Mouse (Mus musculus) lung, postnatal 0 days (tissue): ENCODE results near the gene Zdhhc14. TPM values are rescaled to one million over a fixed set of nuclear protein-coding genes. Genes with fewer than 3 reads are reported as not detected.
A peak's percentile ranks its signal among the peaks of the same experiment; 100 is the strongest.

Experiments
- ATAC-seq: fragments of 200-750 bp; cut with Nextera tagmentation; 2 replicates; pipeline ENCODE4 v1.8.0; 2017; ENCODE audit warnings: moderate library complexity
- DNase-seq: peaks from one replicate; pipeline ENCODE4 v3.0.0-alpha.2; 2016; ENCODE audit warnings: low spot score
- H3K27ac ChIP-seq: fragments of 300-500 bp; sonication (generic); 2 replicates; pipeline ENCODE4 v1.5.1; 2014; ENCODE audit warnings: antibody characterized with exemption, mild to moderate bottlenecking, low read length, mixed read lengths
- H3K27me3 ChIP-seq: fragments of 300-500 bp; sonication (generic); replicated peaks from 2 replicates; pipeline ENCODE4 v1.6.1; 2014; ENCODE audit warnings: low read length, mixed read lengths; ENCODE audit not compliant: insufficient read depth
- H3K36me3 ChIP-seq: fragments of 300-500 bp; sonication (generic); 2 replicates; pipeline ENCODE4 v1.6.1; 2014; ENCODE audit warnings: low read length, mixed read lengths; ENCODE audit not compliant: insufficient read depth
- H3K4me1 ChIP-seq: fragments of 300-500 bp; sonication (generic); 2 replicates; pipeline ENCODE4 v1.6.1; 2014; ENCODE audit warnings: antibody characterized with exemption, low read depth, low read length, mixed read lengths; ENCODE audit not compliant: insufficient read depth
- H3K4me2 ChIP-seq: fragments of 300-500 bp; sonication (generic); replicated peaks from 2 replicates; pipeline ENCODE4 v1.6.1; 2014; ENCODE audit warnings: low read depth, mild to moderate bottlenecking, low read length, moderate library complexity, mixed read lengths
- H3K4me3 ChIP-seq: fragments of 300-500 bp; sonication (generic); 2 replicates; pipeline ENCODE4 v1.5.1; 2014; ENCODE audit warnings: low read depth, low read length
- H3K9ac ChIP-seq: fragments of 300-500 bp; sonication (generic); replicated peaks from 2 replicates; pipeline ENCODE4 v1.6.1; 2014; ENCODE audit warnings: low read depth, mild to moderate bottlenecking
- H3K9me3 ChIP-seq: fragments of 300-500 bp; sonication (generic); 2 replicates; pipeline ENCODE4 v1.6.1; 2016; ENCODE audit warnings: low read length, mixed read lengths
- CTCF ChIP-seq: IDR thresholded peaks from 2 replicates; pipeline ENCODE4 v1.5.1; 2016; ENCODE audit warnings: antibody characterized with exemption, mild to moderate bottlenecking
- EP300 ChIP-seq: IDR thresholded peaks from 2 replicates; pipeline ENCODE4 v1.6.1; 2016; ENCODE audit warnings: antibody characterized with exemption, mild to moderate bottlenecking, control low read depth
- WGBS: fragments of 180-500 bp; shearing (Covaris S2); extraction: QIAGEN DNeasy Blood & Tissue Kit; methylation state at CpG from one replicate; pipeline ENCODE4 v1.1.7; 2014; 5-methylcytosine and 5-hydroxymethylcytosine counted together
- polyA plus RNA-seq: library from polyadenylated mRNA; unstranded; fragments of >200 nt; fragmentation: Nextera tagmentation; extraction: Ambion mirVana; gene quantifications from 2 replicates; pipeline ENCODE4 v1.2.1, GENCODE M21; 2015

Zdhhc14 gene
- polyA plus RNA-seq, 1 experiment from 2014 or later: 4.2 TPM

DNA sequence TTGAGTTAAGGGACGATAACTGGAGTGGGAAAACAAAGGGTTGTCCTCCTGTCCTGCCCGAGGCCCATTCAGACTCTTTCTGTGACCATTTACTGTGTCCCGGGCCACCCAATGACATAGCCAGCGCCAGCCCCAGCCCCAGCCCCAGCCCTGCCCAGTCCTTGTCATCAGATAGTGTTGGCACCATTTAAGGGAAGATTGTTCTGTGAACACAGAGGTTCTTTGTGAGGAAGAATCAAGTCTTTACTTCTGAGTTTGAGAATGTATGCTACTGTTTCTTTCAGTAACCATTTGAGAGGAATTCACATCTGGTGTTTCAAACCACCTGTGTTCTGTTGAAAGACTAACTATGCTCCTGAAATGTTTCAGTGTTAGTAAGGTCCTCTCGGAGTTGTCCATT, 219.5 kb downstream of the Zdhhc14 start:
- DNase-seq: no peak
- WGBS: 49% methylated on average over 5 of the region's 5 CpGs
- no peak for TF ChIP-seq EP300
- no peak for TF ChIP-seq CTCF
- Histone ChIP-seq H3K27me3 (no peaks in the 10 kb centered on the region), H3K9me3 (no peaks in the 10 kb centered on the region), H3K4me3 (no peak overlapping the region), H3K4me1 (no peaks in the 10 kb centered on the region), H3K9ac (no peak overlapping the region), H3K36me3 (no peaks in the 10 kb centered on the region), H3K27ac (no peak overlapping the region), H3K4me2 (no peak overlapping the region)
- ATAC-seq: no peak

- no peak overlapping the region for H3K4me2 ChIP-seq
These were observed 220.8 kb downstream of the Zdhhc14 start for GRCm38 (mm10) chr17:5713141-5713540.

DNA sequence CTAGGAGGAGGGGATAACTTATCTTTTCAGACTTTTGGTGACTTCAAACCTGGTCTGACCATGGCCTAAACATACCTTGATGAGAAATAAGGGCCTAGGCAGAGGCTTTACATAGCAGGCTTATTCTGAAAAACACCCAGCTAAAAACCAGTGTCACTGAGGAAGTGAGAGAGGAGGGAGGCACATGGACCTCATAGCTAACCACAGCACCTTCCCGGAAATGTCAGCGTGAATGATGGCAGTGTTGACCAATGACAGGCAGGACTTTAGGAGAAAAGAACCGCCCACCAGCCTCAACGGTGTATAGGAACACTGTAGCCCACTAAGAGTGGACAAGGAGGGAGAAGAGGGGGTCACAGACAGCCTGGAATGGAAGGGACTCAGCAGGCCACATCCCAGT, 224.6 kb downstream of the Zdhhc14 start:
- no peak overlapping the region for H3K4me2 ChIP-seq
- DNase-seq: no peak
- H3K4me1 ChIP-seq: no peaks in the 10 kb centered on the region
- H3K9me3 ChIP-seq: no peaks in the 10 kb centered on the region
- 76% methylated on average over 4 of the region's 4 CpGs for WGBS
- no peak overlapping the region for H3K27ac ChIP-seq
- H3K27me3 ChIP-seq: no peaks in the 10 kb centered on the region
- H3K4me3 ChIP-seq: no peak overlapping the region
- TF ChIP-seq CTCF (no peak), EP300 (no peak)
- H3K9ac ChIP-seq: no peak overlapping the region
- H3K36me3 ChIP-seq: no peaks in the 10 kb centered on the region
- ATAC-seq: no peak

More at GRCm38 (mm10) chr17:5713141-5713540, 220.8 kb downstream of the Zdhhc14 start:
- DNase-seq (no peak), ATAC-seq (no peak)
- H3K4me3 ChIP-seq: no peak overlapping the region
- no peak overlapping the region for H3K9ac ChIP-seq
- no peaks in the 10 kb centered on the region for H3K36me3 ChIP-seq
- 43% methylated on average over 3 of the region's 3 CpGs for WGBS
- no peaks in the 10 kb centered on the region for H3K4me1 ChIP-seq
- H3K27ac ChIP-seq: no peak overlapping the region
- no peak for TF ChIP-seq CTCF
- no peak for TF ChIP-seq EP300
- no peaks in the 10 kb centered on the region for H3K9me3 ChIP-seq
- H3K27me3 ChIP-seq: no peaks in the 10 kb centered on the region

DNA sequence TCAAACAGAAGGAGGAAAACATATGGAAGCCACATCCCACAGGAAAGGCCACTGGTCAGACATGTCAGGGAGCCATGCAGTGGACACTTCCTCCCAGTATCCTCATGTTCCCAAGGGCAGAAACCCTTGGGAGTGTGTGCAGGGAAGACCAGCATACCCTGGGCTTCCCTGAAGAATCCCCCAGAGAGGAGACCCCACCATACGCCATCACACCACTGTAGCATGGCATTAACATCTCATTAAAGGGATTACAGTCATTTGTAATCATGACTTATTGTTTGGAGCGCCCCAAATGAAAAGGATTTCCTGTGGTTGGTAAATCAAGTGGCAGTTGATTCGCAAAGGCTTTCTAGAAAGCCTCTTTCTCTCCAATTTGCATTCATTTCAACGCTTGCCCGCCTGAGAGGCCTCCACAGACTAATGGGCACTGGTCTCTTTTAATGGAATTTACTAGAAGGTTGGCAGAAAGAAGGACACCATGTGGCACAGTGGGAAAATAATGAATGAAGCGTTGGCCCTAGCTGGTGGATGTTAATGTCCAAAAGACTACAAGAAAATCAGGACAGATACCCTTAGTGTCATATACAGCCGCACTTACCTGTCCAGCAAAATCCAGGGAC, 226.5 kb downstream of the Zdhhc14 start:
- 74% methylated on average over 7 of the region's 7 CpGs for WGBS
- ATAC-seq: no peak
- no peaks in the 10 kb centered on the region for H3K4me1 ChIP-seq
- TF ChIP-seq CTCF (no peak), EP300 (no peak)
- no peak overlapping the region for H3K9ac ChIP-seq
- no peak overlapping the region for H3K27ac ChIP-seq
- no peaks in the 10 kb centered on the region for H3K9me3 ChIP-seq
- H3K4me3 ChIP-seq: no peak overlapping the region
- no peaks in the 10 kb centered on the region for H3K27me3 ChIP-seq
- H3K4me2 ChIP-seq: no peak overlapping the region
- DNase-seq: no peak
- H3K36me3 ChIP-seq: no peaks in the 10 kb centered on the region

- 91% methylated on average over 2 of the region's 2 CpGs for WGBS
- DNase-seq: no peak
- no peak for ATAC-seq
- Histone ChIP-seq H3K9me3 (no peaks in the 10 kb centered on the region), H3K36me3 (no peaks in the 10 kb centered on the region), H3K27ac (no peak overlapping the region), H3K4me3 (no peak overlapping the region), H3K27me3 (no peaks in the 10 kb centered on the region), H3K9ac (no peak overlapping the region), H3K4me2 (no peak overlapping the region), H3K4me1 (no peaks in the 10 kb centered on the region)
- TF ChIP-seq CTCF: peak; percentile 49
- no peak for TF ChIP-seq EP300
These were observed 230.4 kb downstream of the Zdhhc14 start for GRCm38 (mm10) chr17:5722802-5723201.

GRCm38 (mm10) chr17:5723601-5724189, 231.3 kb downstream of the Zdhhc14 start:
- Histone ChIP-seq H3K9me3 (no peaks in the 10 kb centered on the region), H3K4me3 (no peak overlapping the region), H3K27ac (no peak overlapping the region), H3K36me3 (no peaks in the 10 kb centered on the region), H3K9ac (no peak overlapping the region), H3K4me2 (no peak overlapping the region), H3K4me1 (no peaks in the 10 kb centered on the region), H3K27me3 (no peaks in the 10 kb centered on the region)
- ATAC-seq (no peak; the same call in 1 of the 2 replicates), DNase-seq (peak; percentile 41)
- WGBS: 47% methylated on average over 10 of the region's 10 CpGs
- no peak for TF ChIP-seq CTCF
